Mouse (Mus musculus) spleen, adult 2 months (tissue): ENCODE measurements around the gene Dlx6. TPM values are rescaled to one million over a fixed set of nuclear protein-coding genes. Genes with fewer than 3 reads are reported as not detected.
A peak's percentile ranks its signal among the peaks of the same experiment; 100 is the strongest.

Experiments
- DNase-seq, 2 experiments: peaks; one replicate each; pipeline versions ENCODE4 v3.0.0 to v3.0.0-alpha.2; 2012 to 2021; ENCODE audit warnings: low spot score in 2 of 2, low read depth in 1 of 2
- H3K27ac ChIP-seq: fragments of 200-500 bp; 2 replicates; pipeline ENCODE4 v1.5.1; 2012; ENCODE audit warnings: low read length, inconsistent platforms; ENCODE audit not compliant: insufficient read depth
- H3K27me3 ChIP-seq: fragments of 200-500 bp; 2 replicates; pipeline ENCODE4 v1.6.1; 2012; ENCODE audit warnings: mild to moderate bottlenecking, moderate library complexity, low read length, inconsistent platforms; ENCODE audit not compliant: control insufficient read depth, insufficient read depth
- H3K36me3 ChIP-seq: fragments of 200-500 bp; 2 replicates; pipeline ENCODE4 v1.6.1; 2012; ENCODE audit warnings: mild to moderate bottlenecking, low read length, inconsistent platforms; ENCODE audit not compliant: control insufficient read depth, insufficient read depth
- H3K4me1 ChIP-seq: fragments of 200-500 bp; 2 replicates; pipeline ENCODE4 v1.6.1; 2011; ENCODE audit warnings: inconsistent platforms; ENCODE audit not compliant: control insufficient read depth, insufficient read depth, insufficient read length
- H3K4me3 ChIP-seq: fragments of 200-500 bp; 2 replicates; pipeline ENCODE4 v1.5.1; 2011; ENCODE audit warnings: mild to moderate bottlenecking, inconsistent platforms; ENCODE audit not compliant: insufficient read depth, insufficient read length; ENCODE audit errors: extremely low read depth
- CTCF ChIP-seq: fragments of 200-500 bp; IDR thresholded peaks from 2 replicates; pipeline ENCODE4 v1.5.1; 2011; ENCODE audit warnings: mild to moderate bottlenecking, inconsistent platforms; ENCODE audit not compliant: insufficient read depth, insufficient read length, insufficient replicate concordance; ENCODE audit errors: extremely low read depth
- POLR2A ChIP-seq: fragments of 200-500 bp; IDR thresholded peaks from 2 replicates; pipeline ENCODE4 v1.6.1; 2011; ENCODE audit warnings: low read depth, low read length, inconsistent platforms
- WGBS: fragments of 180-500 bp; shearing (Covaris S2); methylation state at CpG from one replicate; pipeline ENCODE4 v1.1.7; 2018; 5-methylcytosine and 5-hydroxymethylcytosine counted together
- polyA plus RNA-seq: library from polyadenylated mRNA; depleted of rRNA; stranded (reverse); fragments of >200 nt; gene quantifications from 2 replicates; pipeline ENCODE4 v1.2.3, GENCODE M21; 2012; rRNA removed

Dlx6 gene
- polyA plus RNA-seq, 1 experiment: not detected

GRCm38 (mm10) chr6:6914304-6914703 is 51.2 kb downstream of the Dlx6 start:
- H3K4me3 ChIP-seq: no peak overlapping the region
- no peaks in the 10 kb centered on the region for H3K27me3 ChIP-seq
- no peaks in the 10 kb centered on the region for H3K36me3 ChIP-seq
- no peak for DNase-seq
- no peaks in the 10 kb centered on the region for H3K4me1 ChIP-seq
- H3K27ac ChIP-seq: no peak overlapping the region
- TF ChIP-seq CTCF (no peak), POLR2A (no peak)
- WGBS: 88% methylated on average over 1 of the region's 1 CpGs

DNA sequence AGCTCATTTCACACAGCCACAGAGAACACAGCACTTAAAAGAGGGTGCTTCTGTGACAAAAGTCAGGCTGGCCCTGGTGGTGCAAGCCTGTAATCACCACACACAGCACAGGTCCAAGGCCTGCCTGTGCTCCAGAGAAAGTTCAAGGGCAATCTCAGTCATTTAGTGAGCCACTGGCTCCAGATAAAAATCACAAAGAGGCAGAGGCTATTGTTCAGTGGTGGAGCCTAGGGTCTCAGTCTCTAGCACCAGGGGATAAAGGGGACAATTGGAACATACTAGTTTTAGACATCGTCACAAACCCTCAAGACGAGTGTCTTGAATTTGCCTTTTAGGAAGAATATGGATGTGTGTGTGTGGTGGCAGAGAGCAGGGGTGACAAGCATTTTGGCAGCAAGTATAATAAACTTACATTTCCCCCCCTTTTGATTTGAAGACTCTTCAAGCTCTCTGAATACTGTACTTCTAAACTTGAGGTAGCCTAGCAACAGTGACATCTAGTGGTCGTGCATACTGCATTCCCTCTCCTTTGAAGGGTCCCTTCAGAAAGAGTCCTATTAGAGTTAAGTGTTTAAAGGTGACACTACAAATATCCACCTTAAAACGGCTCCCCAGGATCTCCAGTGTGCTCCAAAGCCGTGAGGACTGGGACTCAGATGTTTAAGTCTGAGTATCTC is 51.9 kb downstream of the Dlx6 start:
- no peaks in the 10 kb centered on the region for H3K4me1 ChIP-seq
- 42% methylated on average over 5 of the region's 5 CpGs for WGBS
- no peaks in the 10 kb centered on the region for H3K36me3 ChIP-seq
- TF ChIP-seq CTCF (no peak), POLR2A (no peak)
- H3K4me3 ChIP-seq: no peak overlapping the region
- DNase-seq: peak in 1 of 2 experiments; percentile 1
- no peak overlapping the region for H3K27ac ChIP-seq
- H3K27me3 ChIP-seq: no peaks in the 10 kb centered on the region

DNA sequence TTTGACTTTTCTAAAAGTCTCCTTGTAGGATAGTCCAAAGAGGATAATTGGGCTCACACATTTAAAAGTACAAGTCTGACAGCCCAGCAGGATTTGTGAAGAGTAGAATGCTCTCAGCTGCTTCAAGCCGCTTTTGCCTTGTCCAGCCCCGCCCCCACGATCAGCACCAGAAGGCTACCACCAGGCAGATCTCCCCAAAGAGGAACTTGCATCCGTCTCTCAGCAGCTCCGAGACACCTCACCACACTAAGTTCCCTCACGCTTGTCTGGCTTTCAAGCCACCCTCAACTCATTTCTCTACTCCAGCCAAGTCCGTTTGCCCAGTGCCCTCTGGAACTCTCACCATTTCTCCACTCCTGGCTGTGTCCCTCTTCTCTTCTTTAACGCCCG is 52.4 kb downstream of the Dlx6 start:
- 19% methylated on average over 9 of the region's 9 CpGs for WGBS
- H3K4me1 ChIP-seq: no peaks in the 10 kb centered on the region
- H3K27me3 ChIP-seq: no peaks in the 10 kb centered on the region
- no peak overlapping the region for H3K27ac ChIP-seq
- H3K4me3 ChIP-seq: no peak overlapping the region
- TF ChIP-seq CTCF (no peak), POLR2A (no peak)
- no peak for DNase-seq
- no peaks in the 10 kb centered on the region for H3K36me3 ChIP-seq

GRCm38 (mm10) chr6:6917334-6917733 is 54.2 kb downstream of the Dlx6 start:
- Histone ChIP-seq H3K4me3 (no peak overlapping the region), H3K27ac (no peak overlapping the region), H3K36me3 (no peaks in the 10 kb centered on the region), H3K27me3 (no peaks in the 10 kb centered on the region), H3K4me1 (no peaks in the 10 kb centered on the region)
- TF ChIP-seq POLR2A (no peak), CTCF (no peak)
- 87% methylated on average over 4 of the region's 4 CpGs for WGBS
- DNase-seq: no peak

Other genes starting within 250 kb of the Dlx6 start
- gene Dlx5, start 18.8 kb downstream of the Dlx6 start, polyA plus RNA-seq: not detected in 2 replicates
- 0.19 and 0.22 TPM in 2 replicates for gene Sdhaf3, start 92.7 kb downstream of the Dlx6 start, polyA plus RNA-seq